Mouse (Mus musculus) kidney, postnatal 36 days (tissue): ENCODE measurements around the gene Erich6b.

ENCODE experiments used
- DNase-seq, 2 experiments: peaks; one replicate each; pipeline ENCODE4 v3.0.0; 2021 to 2022; ENCODE audit warnings: mixed read lengths in 2 of 2

The Erich6b gene

GRCm38 (mm10) chr14:75708986-75709385 lies 66.9 kb downstream of the Erich6b start:
- DNase-seq: peak; percentile 40 to 58

- DNase-seq: no peak
Observed at GRCm38 (mm10) chr14:75711731-75712130, 69.7 kb downstream of the Erich6b start.

DNA sequence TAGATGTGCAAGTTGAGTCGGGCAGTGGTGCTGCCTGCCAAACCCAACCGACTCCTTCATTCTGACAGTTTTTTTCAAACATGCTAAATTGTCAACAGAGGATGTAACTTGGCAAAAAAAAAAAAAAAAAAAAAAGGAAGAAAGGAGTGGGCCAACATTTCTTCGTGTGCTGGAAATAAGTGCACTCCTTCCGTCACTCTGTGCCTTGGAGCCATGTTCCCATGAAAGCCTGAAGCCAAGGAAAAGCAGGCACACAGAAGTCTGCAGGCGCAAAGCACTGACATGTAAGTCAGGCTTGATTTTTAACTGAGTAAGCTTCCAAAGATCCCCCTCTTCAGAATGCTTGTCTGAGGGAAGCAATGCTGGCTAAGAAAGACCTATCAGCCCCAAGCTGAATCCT lies 70.6 kb downstream of the Erich6b start:
- DNase-seq: no peak

- DNase-seq: peak in 1 of 2 experiments; percentile 36
Observed at GRCm38 (mm10) chr14:75713661-75714060, 71.6 kb downstream of the Erich6b start.

- no peak for DNase-seq
Observed at GRCm38 (mm10) chr14:75716410-75716809, 74.4 kb downstream of the Erich6b start.
